Mouse (Mus musculus): ENCODE measurements around the gene Sema4c.

- TF ChIP-seq EP300 (IDR thresholded peaks at IDR 0.05; ENCODE audit: low read depth) = no peak
- no peak for TF ChIP-seq CTCF (IDR thresholded peaks at IDR 0.05; ENCODE audit: low read depth)
Measured at GRCm38 (mm10) chr1:36550075-36550863, 7.9 kb downstream of the Sema4c start.
